Comparison of ENCODE assay signal across 22 mouse cellular contexts in genomic region chr4:46543366-46544050, GRCm38 (mm10). TPM values are rescaled to one million over a fixed set of nuclear protein-coding genes. Genes with fewer than 3 reads are reported as not detected.
DNase-seq lines count a peak whose midpoint lies in the region; ATAC-seq and TF ChIP-seq lines count a peak whose summit lies in the region.
"Had no signal": no experiment of that assay in that cellular context is flagged by ENCODE, and none has a peak within 500 bp of the region (broad histone marks: within the 10 kb centered on the region; RNA-seq: fewer than 3 reads in every experiment).

No protein-coding gene starts in this region.

- no peaks in the 10 kb centered on the region for H3K9me3 ChIP-seq in midbrain, embryonic 11.5 days (ENCODE audit: control insufficient read depth, low read length)
- no peaks in the 10 kb centered on the region for H3K9me3 ChIP-seq in midbrain, postnatal 0 days (ENCODE audit: low read length)
- no peaks in the 10 kb centered on the region for H3K9me3 ChIP-seq in hindbrain, embryonic 12.5 days (replicated peaks)
- H3K9me3 ChIP-seq: embryonic facial prominence, embryonic 10.5 days; embryonic facial prominence, embryonic 13.5 days; forebrain, embryonic 10.5 days; forebrain, embryonic 13.5 days; heart, embryonic 10.5 days; hindbrain, embryonic 13.5 days had no signal

- no peaks in the 10 kb centered on the region for H3K36me3 ChIP-seq in midbrain, embryonic 11.5 days (ENCODE audit: control insufficient read depth, insufficient read depth, low read length)
- H3K36me3 ChIP-seq in midbrain, postnatal 0 days (ENCODE audit: insufficient read depth, low read length): peaks cover 25% of the 10 kb centered on the region
- H3K36me3 ChIP-seq in hindbrain, embryonic 12.5 days: no peaks in the 10 kb centered on the region
- H3K36me3 ChIP-seq: embryonic facial prominence, embryonic 10.5 days; embryonic facial prominence, embryonic 13.5 days; forebrain, embryonic 10.5 days; heart, embryonic 10.5 days had no signal

- H3K27me3 ChIP-seq in cerebellum, adult 2 months (ENCODE audit: control insufficient read depth, insufficient read depth, low read length): no peaks in the 10 kb centered on the region
- H3K27me3 ChIP-seq in midbrain, embryonic 11.5 days (ENCODE audit: control insufficient read depth, insufficient read depth, low read length): no peaks in the 10 kb centered on the region
- no peaks in the 10 kb centered on the region for H3K27me3 ChIP-seq in midbrain, postnatal 0 days (ENCODE audit: insufficient read depth, low read length)
- H3K27me3 ChIP-seq in hindbrain, embryonic 12.5 days: peaks cover 6% of the 10 kb centered on the region

- H3K4me2 ChIP-seq in midbrain, embryonic 11.5 days: no peak overlapping the region
- H3K4me2 ChIP-seq in midbrain, postnatal 0 days (ENCODE audit: low read depth, low read length, poor library complexity, severe bottlenecking): no peak overlapping the region
- no peak overlapping the region for H3K4me2 ChIP-seq in hindbrain, embryonic 12.5 days (replicated peaks)
- H3K4me2 ChIP-seq: embryonic facial prominence, embryonic 13.5 days; forebrain, embryonic 13.5 days; hindbrain, embryonic 13.5 days had no signal

- H3K27ac ChIP-seq in cerebellum, adult 2 months (ENCODE audit: insufficient read depth, low read length): no peak overlapping the region
- H3K27ac ChIP-seq in midbrain, embryonic 11.5 days (ENCODE audit: low read depth, low read length): no peak overlapping the region
- H3K27ac ChIP-seq in midbrain, postnatal 0 days (ENCODE audit: low read depth, low read length): no peak overlapping the region
- H3K27ac ChIP-seq in hindbrain, embryonic 12.5 days: no peak overlapping the region
- H3K27ac ChIP-seq: embryonic facial prominence, embryonic 10.5 days; embryonic facial prominence, embryonic 13.5 days; forebrain, embryonic 10.5 days; forebrain, embryonic 13.5 days; heart, adult 2 months; heart, embryonic 10.5 days; hindbrain, embryonic 13.5 days had no signal

- ATAC-seq in midbrain, embryonic 11.5 days (ENCODE audit: low FRiP score): no peak
- ATAC-seq in midbrain, postnatal 0 days (ENCODE audit: low FRiP score): no peak
- no peak for ATAC-seq in inflammation-experienced regulatory T-cells, adult 6 months
- ATAC-seq in hindbrain, embryonic 12.5 days (ENCODE audit: low FRiP score): no peak
- ATAC-seq: forebrain, embryonic 13.5 days; forebrain, embryonic 16.5 days; hindbrain, embryonic 16.5 days; intestine, embryonic 16.5 days had no signal

- no peak overlapping the region for H3K9ac ChIP-seq in midbrain, embryonic 11.5 days (ENCODE audit: low read length)
- H3K9ac ChIP-seq in midbrain, postnatal 0 days (replicated peaks; ENCODE audit: low read length, poor library complexity, severe bottlenecking): no peak overlapping the region
- H3K9ac ChIP-seq in hindbrain, embryonic 12.5 days: no peak overlapping the region
- H3K9ac ChIP-seq: embryonic facial prominence, embryonic 13.5 days; forebrain, embryonic 13.5 days; hindbrain, embryonic 13.5 days had no signal

- DNase-seq in adrenal gland, postnatal 10 days: peak; percentile 15
- no peak for DNase-seq in adrenal gland, adult (ENCODE audit: inconsistent age in 2 of 2, low spot score in 1 of 2)
- peak; percentile 52 to 61 for DNase-seq in cerebellum, adult 2 months
- DNase-seq in cerebellum, adult 8-10 months: no peak
- peak; percentile 77 for DNase-seq in midbrain, embryonic 11.5 days (ENCODE audit: low spot score, missing footprints)
- DNase-seq in midbrain, postnatal 0 days (ENCODE audit: low spot score): no peak
- DNase-seq: embryo, embryonic 11 days; gastrocnemius, postnatal 10 days; gastrocnemius, postnatal 36 days; heart, adult 2 months; kidney, adult 18-20 months had no signal

- peaks cover 8% of the 10 kb centered on the region for H3K4me1 ChIP-seq in cerebellum, adult 2 months (ENCODE audit: control insufficient read depth, insufficient read depth, low read length)
- no peaks in the 10 kb centered on the region for H3K4me1 ChIP-seq in midbrain, embryonic 11.5 days (ENCODE audit: control insufficient read depth, insufficient read depth, low read length)
- no peaks in the 10 kb centered on the region for H3K4me1 ChIP-seq in midbrain, postnatal 0 days (ENCODE audit: insufficient read depth, low read length)
- peaks cover 11% of the 10 kb centered on the region for H3K4me1 ChIP-seq in hindbrain, embryonic 12.5 days
- H3K4me1 ChIP-seq: heart, embryonic 10.5 days had no signal

- 69% methylated on average over 13 of the region's 13 CpGs for WGBS in cerebellum, adult 2 months
- WGBS in midbrain, embryonic 11.5 days: 92% methylated on average over 13 of the region's 13 CpGs
- WGBS in midbrain, postnatal 0 days: 92% methylated on average over 13 of the region's 13 CpGs
- 93% methylated on average over 13 of the region's 13 CpGs for WGBS in hindbrain, embryonic 12.5 days

- TF ChIP-seq POLR2A in cerebellum, adult 2 months (IDR thresholded peaks at IDR 0.05; ENCODE audit: borderline replicate concordance, insufficient read depth, low read length): no peak

- H3K4me3 ChIP-seq in cerebellum, adult 2 months (replicated peaks; ENCODE audit: insufficient read depth, low read depth, low read length): no peak overlapping the region
- no peak overlapping the region for H3K4me3 ChIP-seq in midbrain, embryonic 11.5 days (ENCODE audit: low read depth, low read length)
- H3K4me3 ChIP-seq in midbrain, postnatal 0 days (ENCODE audit: low read depth, low read length): no peak overlapping the region
- no peak overlapping the region for H3K4me3 ChIP-seq in hindbrain, embryonic 12.5 days
- H3K4me3 ChIP-seq: embryonic facial prominence, embryonic 10.5 days; embryonic facial prominence, embryonic 13.5 days; forebrain, embryonic 10.5 days; forebrain, embryonic 13.5 days; heart, adult 2 months; heart, embryonic 10.5 days; hindbrain, embryonic 13.5 days had no signal

- TF ChIP-seq CTCF in cerebellum, adult 2 months (IDR thresholded peaks at IDR 0.05; ENCODE audit: borderline replicate concordance, insufficient read depth, low read depth, low read length): no peak
- no peak for TF ChIP-seq CTCF in midbrain, postnatal 0 days (IDR thresholded peaks at IDR 0.05)

RNA-seq across cellular contexts. Expression of gene Trim14, which starts 7.6 kb away (rescaled TPM):
- total RNA-seq in adrenal gland, postnatal 10 days (2021): 1 to 10 TPM; 5.1 to 8.7 TPM
- polyA plus RNA-seq in cerebellum, adult 2 months (2012; rRNA removed): 0.69 and 1.1 TPM in 2 replicates
- 0.46 and 0.99 TPM in 2 replicates for polyA plus RNA-seq in midbrain, embryonic 11.5 days (2014; fragmentation: Nextera tagmentation; extraction: Ambion mirVana)
- 0.47 and 1.8 TPM in 2 replicates for total RNA-seq in midbrain, postnatal 0 days (2014; rRNA removed)
- polyA plus RNA-seq in midbrain, postnatal 0 days (2015; fragmentation: Nextera tagmentation; extraction: Ambion mirVana): 0.75 and 1.4 TPM in 2 replicates
- 10 to 100 TPM; 19.2 to 34.4 (median 32.0) TPM for polyA plus RNA-seq in inflammation-experienced regulatory T-cells, adult 6 months (2017; shearing (Covaris generic))
- 0.95 and 1.7 TPM in 2 replicates for polyA plus RNA-seq in hindbrain, embryonic 12.5 days (2016; fragmentation: Nextera tagmentation; extraction: Ambion mirVana)

RNA-seq across cellular contexts. Expression of gene Nans, which starts 54.5 kb away (rescaled TPM):
- total RNA-seq in adrenal gland, postnatal 10 days (2021): 10 to 100 TPM; 38.3 to 41.0 TPM
- 29.0 and 30.3 TPM in 2 replicates for polyA plus RNA-seq in cerebellum, adult 2 months (2012; rRNA removed)
- 76.0 and 76.5 TPM in 2 replicates for polyA plus RNA-seq in midbrain, embryonic 11.5 days (2014; fragmentation: Nextera tagmentation; extraction: Ambion mirVana)
- 92.0 and 94.5 TPM in 2 replicates for total RNA-seq in midbrain, postnatal 0 days (2014; rRNA removed)
- polyA plus RNA-seq in midbrain, postnatal 0 days (2015; fragmentation: Nextera tagmentation; extraction: Ambion mirVana): 56.9 and 59.6 TPM in 2 replicates
- 10 to 100 TPM; 63.1 to 97.7 (median 70.1) TPM for polyA plus RNA-seq in inflammation-experienced regulatory T-cells, adult 6 months (2017; shearing (Covaris generic))
- polyA plus RNA-seq in hindbrain, embryonic 12.5 days (2016; fragmentation: Nextera tagmentation; extraction: Ambion mirVana): 74.3 and 76.5 TPM in 2 replicates

RNA-seq across cellular contexts. Expression of gene Coro2a, which starts 58.5 kb away (rescaled TPM):
- 1 to 10 TPM; 3.0 to 4.3 TPM for total RNA-seq in adrenal gland, postnatal 10 days (2021)
- polyA plus RNA-seq in cerebellum, adult 2 months (2012; rRNA removed): 26.6 and 28.8 TPM in 2 replicates
- polyA plus RNA-seq in midbrain, embryonic 11.5 days (2014; fragmentation: Nextera tagmentation; extraction: Ambion mirVana): 2.2 TPM in 2 replicates
- 24.4 and 33.2 TPM in 2 replicates for total RNA-seq in midbrain, postnatal 0 days (2014; rRNA removed)
- 7.0 and 7.8 TPM in 2 replicates for polyA plus RNA-seq in midbrain, postnatal 0 days (2015; fragmentation: Nextera tagmentation; extraction: Ambion mirVana)
- polyA plus RNA-seq in inflammation-experienced regulatory T-cells, adult 6 months (2017; shearing (Covaris generic)): 100 to 1,000 TPM in 2 of 3 experiments, 10 to 100 TPM in 1; 81.9 to 140 (median 126) TPM
- polyA plus RNA-seq in hindbrain, embryonic 12.5 days (2016; fragmentation: Nextera tagmentation; extraction: Ambion mirVana): 7.0 and 7.4 TPM in 2 replicates

Comparison
In these comparisons a context has a peak if more than half of its experiments do, and no peak if none do; other contexts are left out.
1. DNase-seq: peak in adrenal gland, postnatal 10 days (single experiment), cerebellum, adult 2 months (2 of 2) and midbrain, embryonic 11.5 days (single experiment); none in adrenal gland, adult (0 of 2), cerebellum, adult 8-10 months (single experiment) and midbrain, postnatal 0 days (single experiment).